Mouse (Mus musculus) lung, embryonic 16.5 days (tissue): ENCODE data around the gene Zkscan17. TPM values are rescaled to one million over a fixed set of nuclear protein-coding genes. Genes with fewer than 3 reads are reported as not detected.

ENCODE experiments used
- ATAC-seq: fragments of 200-750 bp; cut with Nextera tagmentation; 2 replicates; pipeline ENCODE4 v1.8.0; 2017; ENCODE audit warnings: low read depth, mild to moderate bottlenecking, moderate library complexity
- H3K27ac ChIP-seq: fragments of 300-500 bp; sonication (generic); 2 replicates; pipeline ENCODE4 v1.5.1; 2014; ENCODE audit warnings: mild to moderate bottlenecking, control low read depth, low read length
- H3K27me3 ChIP-seq: fragments of 300-500 bp; sonication (generic); 2 replicates; pipeline ENCODE4 v1.6.1; 2014; ENCODE audit warnings: low read depth, low read length, mixed read lengths; ENCODE audit not compliant: control insufficient read depth, insufficient read depth
- H3K36me3 ChIP-seq: fragments of 300-500 bp; sonication (generic); 2 replicates; pipeline ENCODE4 v1.6.1; 2014; ENCODE audit warnings: low read length; ENCODE audit not compliant: control insufficient read depth, insufficient read depth
- H3K4me1 ChIP-seq: fragments of 300-500 bp; sonication (generic); replicated peaks from 2 replicates; pipeline ENCODE4 v1.6.1; 2014; ENCODE audit warnings: low read length, mixed read lengths; ENCODE audit not compliant: control insufficient read depth, insufficient read depth
- H3K4me2 ChIP-seq: fragments of 300-500 bp; sonication (generic); 2 replicates; pipeline ENCODE4 v1.6.1; 2014; ENCODE audit warnings: low read depth, low read length, control low read depth
- H3K4me3 ChIP-seq: fragments of 300-500 bp; sonication (generic); 2 replicates; pipeline ENCODE4 v1.5.1; 2014; ENCODE audit warnings: mild to moderate bottlenecking, low read length, control low read depth
- H3K9ac ChIP-seq: fragments of 300-500 bp; sonication (generic); 2 replicates; pipeline ENCODE4 v1.6.1; 2014; ENCODE audit warnings: low read length, control low read depth
- H3K9me3 ChIP-seq: fragments of 300-500 bp; sonication (generic); 2 replicates; pipeline ENCODE4 v1.6.1; 2016; ENCODE audit warnings: low read length; ENCODE audit not compliant: control insufficient read depth
- WGBS: fragments of 180-500 bp; shearing (Covaris S2); extraction: QIAGEN DNeasy Blood & Tissue Kit; methylation state at CpG from one replicate; pipeline ENCODE4 v1.1.7; 2014; 5-methylcytosine and 5-hydroxymethylcytosine counted together
- polyA plus RNA-seq: library from polyadenylated mRNA; unstranded; fragments of >200 nt; fragmentation: Nextera tagmentation; extraction: Ambion mirVana; gene quantifications from 2 replicates; pipeline ENCODE4 v1.2.1, GENCODE M21; 2015

Zkscan17 gene
- polyA plus RNA-seq, 1 experiment from 2014 or later: 24.5 TPM

DNA sequence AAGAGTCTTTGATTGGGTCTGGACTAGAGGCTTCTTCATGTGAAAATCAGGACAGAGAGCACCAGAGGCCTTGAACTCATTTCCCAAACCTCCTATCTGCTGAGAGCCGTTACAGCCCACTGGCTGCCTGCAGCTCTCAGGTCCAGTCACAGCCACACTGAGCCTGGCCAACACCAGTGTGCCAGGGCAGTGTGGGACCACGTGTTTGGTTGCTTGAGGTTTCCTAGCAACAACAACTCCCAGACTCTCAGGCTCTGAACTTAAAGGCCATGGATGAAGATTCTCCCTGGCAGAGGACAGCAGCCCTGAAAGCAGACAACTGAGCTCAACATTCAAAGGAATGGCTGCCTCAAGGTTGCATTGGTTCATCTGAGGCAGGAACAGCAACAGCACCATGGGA, 40.9 kb downstream of the Zkscan17 start:
- H3K36me3 ChIP-seq: peaks cover 32% of the 10 kb centered on the region
- no peak overlapping the region for H3K9ac ChIP-seq
- WGBS: 57% methylated on average over 2 of the region's 2 CpGs
- no peaks in the 10 kb centered on the region for H3K9me3 ChIP-seq
- H3K4me2 ChIP-seq: no peak overlapping the region
- no peaks in the 10 kb centered on the region for H3K4me1 ChIP-seq
- H3K27ac ChIP-seq: no peak overlapping the region
- H3K4me3 ChIP-seq: no peak overlapping the region
- H3K27me3 ChIP-seq: no peaks in the 10 kb centered on the region
- ATAC-seq: no peak

DNA sequence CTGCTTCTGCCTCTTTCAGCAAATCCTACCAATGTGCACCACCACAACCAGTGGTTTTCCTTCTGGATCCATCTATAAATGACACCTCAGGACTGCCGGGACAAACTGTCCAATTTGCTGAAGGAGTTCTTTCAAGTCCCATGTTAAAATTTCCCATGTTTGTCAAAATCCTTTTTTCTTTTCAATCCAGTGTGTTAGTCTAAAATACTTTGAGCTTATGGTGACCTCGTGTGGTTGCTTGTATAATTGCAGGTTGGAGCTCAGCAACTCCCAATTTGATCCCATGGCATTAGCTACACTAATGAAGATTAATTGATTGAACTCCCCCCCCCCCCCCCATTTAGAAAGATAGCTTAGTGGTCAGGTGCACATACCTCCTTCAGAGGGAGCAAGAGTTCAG, 43.3 kb downstream of the Zkscan17 start:
- H3K4me1 ChIP-seq: no peaks in the 10 kb centered on the region
- H3K4me3 ChIP-seq: no peak overlapping the region
- no peaks in the 10 kb centered on the region for H3K27me3 ChIP-seq
- no peak overlapping the region for H3K4me2 ChIP-seq
- ATAC-seq: peak; percentile 31; the same call in 1 of the 2 replicates
- WGBS: 2% methylated on average over 2 of the region's 2 CpGs
- H3K9me3 ChIP-seq: no peaks in the 10 kb centered on the region
- peaks cover 25% of the 10 kb centered on the region for H3K36me3 ChIP-seq
- H3K9ac ChIP-seq: no peak overlapping the region
- no peak overlapping the region for H3K27ac ChIP-seq

DNA sequence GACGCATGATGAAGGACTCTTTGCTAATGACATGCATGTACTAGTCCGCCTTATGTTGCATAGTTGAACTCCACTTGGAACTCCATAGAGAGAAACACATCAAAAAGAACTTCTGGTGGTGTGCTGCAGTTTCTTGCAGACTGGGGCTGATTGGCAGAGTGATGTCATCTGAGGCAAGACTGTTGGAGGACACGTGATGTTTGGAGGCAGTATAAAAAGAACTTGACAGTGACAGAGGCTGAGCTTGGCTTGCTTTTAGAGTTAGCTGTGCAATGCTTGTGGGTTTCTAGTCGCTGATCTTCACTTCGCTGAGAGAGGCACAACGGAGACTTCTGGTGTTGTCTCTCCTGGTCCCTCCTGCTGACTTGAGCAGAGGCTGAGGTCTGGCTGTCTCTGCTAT, 49.3 kb downstream of the Zkscan17 start:
- Histone ChIP-seq H3K4me2 (no peak overlapping the region), H3K27ac (no peak overlapping the region), H3K9ac (no peak overlapping the region), H3K9me3 (no peaks in the 10 kb centered on the region), H3K36me3 (no peaks in the 10 kb centered on the region), H3K4me1 (no peaks in the 10 kb centered on the region), H3K4me3 (no peak overlapping the region), H3K27me3 (no peaks in the 10 kb centered on the region; the same call in 1 of the 2 replicates)
- ATAC-seq: no peak
- 52% methylated on average over 6 of the region's 6 CpGs for WGBS

DNA sequence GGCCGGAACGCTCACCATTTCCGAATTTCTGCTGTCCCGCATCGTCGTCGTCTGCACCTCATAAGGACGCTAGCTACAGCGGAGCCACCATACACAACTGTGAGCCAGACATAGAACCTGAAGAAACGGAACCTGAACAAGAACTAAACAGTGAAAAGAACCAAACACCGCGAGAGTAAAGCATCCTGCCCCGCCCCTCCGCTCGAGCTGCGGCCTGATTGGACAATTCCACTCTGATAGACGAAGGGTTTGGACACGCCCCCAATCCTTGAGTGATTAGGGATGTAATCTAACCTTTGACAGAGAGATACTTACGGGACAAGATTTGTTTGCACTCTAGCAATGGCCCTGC, 54.2 kb downstream of the Zkscan17 start, which contains the start of gene Zfp867:
Gene Zfp867, minus strand, starts transcription at position 149 of the 352 bp plus-strand sequence.
- H3K4me2 ChIP-seq: peak within 1 kb of the TSS; percentile 78
- peak within 1 kb of the TSS; percentile 91 for H3K9ac ChIP-seq
- H3K4me1 ChIP-seq: peaks cover 8% of the 10 kb centered on the region
- peak within 1 kb of the TSS; percentile 45 for H3K27ac ChIP-seq
- peak within 1 kb of the TSS; percentile 82 for H3K4me3 ChIP-seq
- WGBS: under 1% methylated on average over 19 of the region's 19 CpGs
- no peaks in the 10 kb centered on the region; the same call in 1 of the 2 replicates for H3K27me3 ChIP-seq
- peak; percentile 94 for ATAC-seq
- H3K36me3 ChIP-seq: no peaks in the 10 kb centered on the region
- H3K9me3 ChIP-seq: no peaks in the 10 kb centered on the region

DNA sequence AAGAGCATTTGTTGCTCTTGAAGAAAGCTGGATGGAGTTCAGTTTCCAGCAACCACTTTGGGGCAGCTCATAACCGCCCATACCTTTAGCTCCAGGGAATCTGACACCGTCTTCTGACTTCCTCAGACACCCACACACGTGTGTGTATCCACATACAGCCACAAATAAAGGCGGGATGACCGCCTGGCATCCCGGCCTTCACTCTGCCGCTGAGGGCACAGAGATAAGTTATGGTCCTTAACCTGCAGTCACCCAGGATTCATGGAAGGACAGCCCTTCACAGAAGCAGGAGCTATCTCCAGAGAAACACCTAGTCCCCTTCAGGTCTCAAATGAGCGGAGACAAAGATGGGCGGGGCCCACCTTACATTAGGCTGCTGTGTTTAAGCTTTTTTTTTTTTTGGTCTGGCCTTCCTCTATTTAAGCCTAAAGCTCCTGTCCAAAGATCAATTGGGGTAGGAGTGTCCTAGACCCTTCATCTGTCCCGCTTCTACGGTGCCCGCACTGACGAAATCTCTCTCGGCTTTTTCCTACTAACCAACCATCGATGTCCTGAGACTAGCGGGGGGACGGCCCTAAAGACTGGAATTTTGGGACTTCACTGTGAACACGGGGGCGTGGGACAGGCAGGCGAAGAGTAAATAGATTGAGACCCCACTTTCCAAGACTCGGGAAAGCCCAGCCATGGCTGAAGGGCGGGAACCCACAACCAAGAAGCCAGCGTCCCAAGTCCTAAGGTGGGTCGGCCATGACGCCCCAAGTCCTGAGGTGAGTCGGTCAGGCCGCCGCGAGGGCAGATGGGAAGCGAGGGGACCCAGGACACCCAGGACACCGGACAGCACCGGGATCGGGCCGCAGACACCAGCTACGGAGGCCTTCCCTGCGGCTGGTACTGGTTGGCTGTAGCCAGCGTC, 54.9 kb downstream of the Zkscan17 start:
- H3K27me3 ChIP-seq: no peaks in the 10 kb centered on the region; the same call in 1 of the 2 replicates
- H3K27ac ChIP-seq: peak overlapping the region; percentile 45
- H3K4me3 ChIP-seq: peak overlapping the region; percentile 82
- WGBS: 3% methylated on average over 37 of the region's 37 CpGs
- peak overlapping the region; percentile 78 for H3K4me2 ChIP-seq
- H3K9ac ChIP-seq: peak overlapping the region; percentile 91
- no peaks in the 10 kb centered on the region for H3K9me3 ChIP-seq
- H3K36me3 ChIP-seq: no peaks in the 10 kb centered on the region
- peak; percentile 77 for ATAC-seq
- H3K4me1 ChIP-seq: peaks cover 8% of the 10 kb centered on the region

DNA sequence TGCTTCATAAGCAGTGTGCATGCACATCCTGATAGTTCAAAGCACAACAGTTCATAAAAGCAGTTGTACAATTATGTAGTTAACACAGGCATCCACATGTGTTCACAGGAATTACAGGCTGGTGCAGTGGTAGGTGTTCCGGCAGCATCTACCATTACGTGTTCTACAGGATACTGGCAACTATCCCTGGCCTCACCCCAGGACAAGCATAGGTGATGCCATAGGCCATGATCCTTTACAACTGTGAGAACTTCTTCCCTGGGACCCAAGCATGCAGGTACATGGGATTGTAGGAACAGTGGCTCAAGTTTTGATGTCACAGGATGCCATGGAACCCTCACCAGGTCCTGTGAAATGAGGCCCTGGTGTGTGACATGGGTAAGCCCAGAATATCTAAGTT, 66.1 kb downstream of the Zkscan17 start:
- Histone ChIP-seq H3K27ac (no peak overlapping the region), H3K4me2 (no peak overlapping the region), H3K36me3 (peaks cover 53% of the 10 kb centered on the region), H3K4me3 (no peak overlapping the region), H3K27me3 (no peaks in the 10 kb centered on the region), H3K4me1 (no peaks in the 10 kb centered on the region; the same call in 1 of the 2 replicates), H3K9me3 (peaks cover 26% of the 10 kb centered on the region), H3K9ac (no peak overlapping the region)
- ATAC-seq: no peak
- WGBS: 94% methylated on average over 2 of the region's 2 CpGs

DNA sequence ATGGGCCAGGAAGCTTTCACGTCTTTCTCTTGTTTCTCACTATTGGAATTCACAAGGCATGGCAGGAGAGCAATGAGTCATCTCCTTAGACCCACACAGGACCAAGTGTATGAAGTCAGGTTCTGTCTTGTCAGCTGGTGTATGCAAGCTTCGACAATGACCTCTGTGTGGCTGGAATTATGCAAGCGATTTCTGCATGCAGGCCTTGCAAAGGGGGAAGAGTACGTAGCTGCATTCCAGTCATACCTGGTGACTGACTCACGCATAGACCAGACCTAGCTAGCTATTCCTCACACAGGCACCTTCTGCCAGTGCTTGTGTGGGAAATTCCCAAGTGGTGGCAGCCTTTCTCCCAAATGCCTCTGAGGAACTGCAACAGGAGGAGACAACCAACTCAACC, 67.6 kb downstream of the Zkscan17 start:
- no peak overlapping the region for H3K4me2 ChIP-seq
- WGBS: 22% methylated on average over 5 of the region's 5 CpGs
- peak; percentile 96 for ATAC-seq
- no peaks in the 10 kb centered on the region; the same call in 1 of the 2 replicates for H3K4me1 ChIP-seq
- peak overlapping the region; percentile 31 for H3K27ac ChIP-seq
- peaks cover 21% of the 10 kb centered on the region for H3K9me3 ChIP-seq
- no peak overlapping the region for H3K9ac ChIP-seq
- peaks cover 58% of the 10 kb centered on the region for H3K36me3 ChIP-seq
- no peak overlapping the region for H3K4me3 ChIP-seq
- H3K27me3 ChIP-seq: no peaks in the 10 kb centered on the region

DNA sequence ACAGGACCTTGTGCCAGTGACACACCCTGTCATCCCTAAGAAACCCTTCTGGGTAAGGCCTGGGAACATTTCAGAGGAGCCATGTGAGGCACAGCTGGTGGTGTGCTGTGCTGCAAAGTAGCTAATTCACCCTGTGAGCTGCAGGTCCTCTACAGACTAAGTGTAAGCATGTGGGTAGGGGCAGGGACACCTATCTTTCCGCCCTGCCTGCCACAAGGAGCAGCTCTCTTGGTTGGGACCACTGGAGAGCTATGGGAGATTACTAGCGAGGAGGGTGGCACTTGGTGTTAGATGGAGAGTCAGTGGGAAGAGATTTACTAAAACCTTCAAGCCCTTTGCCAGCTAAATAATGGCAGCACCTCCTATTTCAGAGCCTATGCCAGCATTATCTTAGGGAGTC, 69.7 kb downstream of the Zkscan17 start:
- 90% methylated on average over 2 of the region's 2 CpGs for WGBS
- ATAC-seq: no peak
- peaks cover under 1% of the 10 kb centered on the region; the same call in 1 of the 2 replicates for H3K9me3 ChIP-seq
- H3K4me3 ChIP-seq: no peak overlapping the region
- no peaks in the 10 kb centered on the region; the same call in 1 of the 2 replicates for H3K4me1 ChIP-seq
- peaks cover 44% of the 10 kb centered on the region for H3K36me3 ChIP-seq
- H3K27me3 ChIP-seq: no peaks in the 10 kb centered on the region
- no peak overlapping the region for H3K4me2 ChIP-seq
- H3K9ac ChIP-seq: no peak overlapping the region
- H3K27ac ChIP-seq: no peak overlapping the region

DNA sequence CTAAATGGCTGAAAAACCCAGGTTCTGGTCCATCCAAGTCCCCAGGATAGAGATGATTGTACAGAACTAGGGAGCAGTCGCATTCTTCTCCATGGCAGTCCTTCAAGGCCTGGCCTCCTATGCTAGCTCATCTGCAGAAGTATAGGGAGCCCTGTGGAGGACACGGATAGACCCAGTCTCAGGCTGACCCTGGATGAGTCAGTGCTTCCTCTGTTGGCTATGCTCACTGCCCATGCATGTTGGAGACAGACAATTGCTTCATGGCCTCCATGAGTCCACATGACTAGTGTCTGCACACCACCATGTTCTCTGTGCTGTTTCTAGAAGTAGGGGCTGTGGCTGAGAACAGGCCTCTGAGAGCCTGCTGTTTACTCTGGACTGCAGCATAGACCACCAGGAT, 70.2 kb downstream of the Zkscan17 start:
- H3K36me3 ChIP-seq: peaks cover 41% of the 10 kb centered on the region
- H3K4me3 ChIP-seq: no peak overlapping the region
- WGBS: 97% methylated on average over 2 of the region's 2 CpGs
- ATAC-seq: no peak
- no peaks in the 10 kb centered on the region for H3K27me3 ChIP-seq
- H3K9ac ChIP-seq: no peak overlapping the region
- no peak overlapping the region for H3K4me2 ChIP-seq
- no peak overlapping the region for H3K27ac ChIP-seq
- H3K4me1 ChIP-seq: no peaks in the 10 kb centered on the region; the same call in 1 of the 2 replicates
- no peaks in the 10 kb centered on the region for H3K9me3 ChIP-seq
